Mouse (Mus musculus) erythroblast, embryonic 14.5 days (primary cell): ENCODE data around the gene Ankrd44.

Source experiments
- GATA1 ChIP-seq: IDR thresholded peaks from 2 replicates; pipeline ENCODE4 v1.6.1; 2012; ENCODE audit warnings: low read length, inconsistent platforms, mixed read lengths
- TAL1 ChIP-seq: IDR thresholded peaks from 3 replicates; pipeline ENCODE4 v1.6.1; 2012; ENCODE audit warnings: low read length, inconsistent platforms, mixed read lengths

DNA sequence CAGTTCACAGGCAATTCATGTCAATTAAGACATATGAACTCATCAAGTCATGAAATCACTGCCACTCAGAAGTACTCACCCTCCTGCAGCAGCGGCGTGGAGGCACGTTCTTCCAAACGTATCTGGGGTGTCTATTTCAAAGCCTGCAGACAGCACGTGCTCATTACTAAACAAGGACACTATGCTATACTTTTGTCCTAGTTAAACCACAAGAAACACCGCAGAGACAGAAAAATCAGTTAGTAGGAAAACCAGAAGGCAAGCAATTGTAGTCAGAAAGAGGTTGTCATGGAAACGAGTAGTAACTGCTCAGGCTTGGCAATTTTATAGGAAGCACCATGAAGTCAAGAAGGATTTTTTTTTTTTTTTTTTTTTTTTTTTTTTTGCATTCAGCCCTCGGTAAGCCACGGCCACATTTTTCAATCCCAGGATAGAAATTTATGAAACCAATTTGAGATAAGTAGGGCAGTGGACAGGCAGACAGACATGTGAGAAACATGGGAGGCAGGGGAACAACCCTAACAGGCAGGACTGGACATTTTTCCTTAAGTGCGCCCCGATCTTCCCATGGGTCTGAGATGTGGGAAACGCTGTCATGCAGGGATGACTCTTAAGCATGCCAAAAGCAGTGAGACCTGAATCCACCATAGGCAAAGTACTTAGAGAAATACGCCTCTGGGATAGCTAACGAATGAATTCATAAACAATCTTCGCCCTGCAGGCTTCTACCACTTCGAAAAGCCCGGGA lies 191.1 kb downstream of the Ankrd44 start:
- TF ChIP-seq GATA1 (no peak), TAL1 (no peak)
